Mouse (Mus musculus): Measurements from ENCODE around the gene Mylk2. TPM values are rescaled to one million over a fixed set of nuclear protein-coding genes. Genes with fewer than 3 reads are reported as not detected.

The Mylk2 gene
- polyA plus RNA-seq, 1 experiment from 2014 or later, result not detected

DNA sequence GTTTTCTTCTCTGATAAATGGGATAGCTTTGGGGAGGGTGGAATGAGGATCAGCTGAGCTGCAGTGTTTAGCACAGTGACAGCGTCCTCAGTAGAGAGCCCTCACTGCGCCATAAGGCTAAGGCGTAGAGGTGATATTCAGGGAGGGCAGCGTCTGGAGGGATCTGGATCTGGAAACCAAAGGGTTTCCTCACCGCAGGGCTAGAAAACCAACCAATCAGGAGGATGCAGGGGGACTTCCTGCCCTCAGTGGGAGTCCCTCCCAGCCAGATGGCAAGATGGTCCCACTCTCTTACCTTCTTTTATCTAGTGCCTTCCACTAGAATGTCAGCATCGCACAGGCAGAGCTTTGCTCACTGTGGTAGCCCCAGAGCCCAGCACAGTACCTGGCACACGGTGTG, 30.6 kb downstream of the Mylk2 start:
- Histone ChIP-seq H3K36me3 (ENCODE audit: control insufficient read depth, insufficient read depth, low read length) (no peaks in the 10 kb centered on the region), H3K9ac (ENCODE audit: low read depth, low read length) (no peak overlapping the region), H3K4me1 (replicated peaks; ENCODE audit: control insufficient read depth, insufficient read depth, low read length) (peaks cover 4% of the 10 kb centered on the region), H3K27ac (ENCODE audit: low read depth, low read length) (no peak overlapping the region), H3K4me2 (no peak overlapping the region), H3K27me3 (replicated peaks; ENCODE audit: control insufficient read depth, insufficient read depth, low read length) (peaks cover 58% of the 10 kb centered on the region), H3K4me3 (ENCODE audit: low read depth, low read length) (no peak overlapping the region), H3K9me3 (ENCODE audit: control insufficient read depth, low read length) (no peaks in the 10 kb centered on the region)
- DNase-seq (ENCODE audit: low spot score), result no peak
- 18% methylated on average over 7 of the region's 7 CpGs for WGBS
- no peak for ATAC-seq (replicated peaks; ENCODE audit: low FRiP score)

DNA sequence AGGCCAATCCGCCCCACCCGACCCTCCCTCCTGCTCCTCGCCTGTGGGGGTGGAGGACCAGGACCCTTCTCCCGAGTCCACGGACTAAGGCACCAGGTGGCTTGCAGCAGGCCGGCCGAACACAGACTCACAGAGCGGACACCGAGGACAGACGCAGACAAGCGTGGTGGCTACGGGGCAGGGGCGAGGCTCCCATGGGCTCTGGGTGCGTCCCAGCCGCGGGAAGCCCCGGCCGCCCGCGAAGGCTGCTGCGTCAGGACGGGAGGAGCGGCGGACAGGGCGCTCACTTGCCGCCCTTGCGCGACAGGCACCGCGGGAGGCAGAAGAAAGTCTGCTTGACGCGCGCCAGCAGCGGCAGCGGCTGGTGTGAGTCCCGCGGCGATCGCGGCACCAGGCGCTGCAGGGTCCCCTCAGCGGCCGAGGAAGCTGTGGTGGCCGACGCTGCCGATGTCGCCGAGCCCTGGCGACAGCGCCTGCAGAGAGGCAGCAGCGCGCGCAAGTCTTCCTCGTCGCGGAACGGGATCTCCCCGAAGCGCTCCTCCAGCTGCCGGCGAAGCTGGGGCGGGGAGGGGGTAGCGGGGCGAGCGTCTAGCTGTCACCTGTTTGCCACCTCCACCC, 31.9 kb downstream of the Mylk2 start:
- no peaks in the 10 kb centered on the region for H3K36me3 ChIP-seq (ENCODE audit: control insufficient read depth, insufficient read depth, low read length)
- no peak overlapping the region for H3K9ac ChIP-seq (ENCODE audit: low read depth, low read length)
- H3K4me2 ChIP-seq, result peak overlapping the region; percentile 68
- ATAC-seq (replicated peaks; ENCODE audit: low FRiP score) (no peak), DNase-seq (ENCODE audit: low spot score) (peak; percentile 34)
- whole genome bisulfite sequencing, result under 1% methylated on average over 64 of the region's 65 CpGs
- H3K4me3 ChIP-seq (ENCODE audit: low read depth, low read length), result peak overlapping the region; percentile 42
- H3K4me1 ChIP-seq (replicated peaks; ENCODE audit: control insufficient read depth, insufficient read depth, low read length), result peaks cover 4% of the 10 kb centered on the region
- H3K27me3 ChIP-seq (replicated peaks; ENCODE audit: control insufficient read depth, insufficient read depth, low read length), result peaks cover 69% of the 10 kb centered on the region
- H3K27ac ChIP-seq (ENCODE audit: low read depth, low read length), result no peak overlapping the region
- H3K9me3 ChIP-seq (ENCODE audit: control insufficient read depth, low read length), result no peaks in the 10 kb centered on the region

DNA sequence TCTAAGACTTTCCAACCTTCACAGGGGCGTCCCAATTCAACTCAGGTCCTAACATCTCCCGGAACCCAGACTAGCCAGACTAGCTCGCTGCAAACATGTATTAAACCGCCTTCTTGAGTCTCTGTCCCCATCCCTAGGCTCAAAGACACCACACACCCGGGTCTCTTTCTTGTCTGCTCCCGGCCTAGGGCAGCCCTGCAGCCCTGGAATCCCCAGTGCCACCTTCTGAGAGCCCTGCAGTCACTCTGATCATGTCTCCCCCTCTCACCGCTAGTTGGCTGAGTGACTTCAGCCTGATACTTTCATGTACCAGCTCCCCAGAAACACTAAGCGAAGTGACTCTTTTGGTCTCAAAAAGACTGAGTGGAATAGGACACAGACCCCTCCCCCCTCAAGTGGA, 32.4 kb downstream of the Mylk2 start:
- Histone ChIP-seq H3K9ac (ENCODE audit: low read depth, low read length) (no peak overlapping the region), H3K27ac (ENCODE audit: low read depth, low read length) (no peak overlapping the region), H3K4me2 (peak overlapping the region; percentile 68), H3K4me1 (replicated peaks; ENCODE audit: control insufficient read depth, insufficient read depth, low read length) (peaks cover 4% of the 10 kb centered on the region), H3K36me3 (ENCODE audit: control insufficient read depth, insufficient read depth, low read length) (no peaks in the 10 kb centered on the region), H3K4me3 (ENCODE audit: low read depth, low read length) (peak overlapping the region; percentile 42), H3K9me3 (ENCODE audit: control insufficient read depth, low read length) (no peaks in the 10 kb centered on the region), H3K27me3 (replicated peaks; ENCODE audit: control insufficient read depth, insufficient read depth, low read length) (peaks cover 73% of the 10 kb centered on the region)
- 12% methylated on average over 8 of the region's 8 CpGs for WGBS
- no peak for ATAC-seq (replicated peaks; ENCODE audit: low FRiP score)
- no peak for DNase-seq (ENCODE audit: low spot score)

DNA sequence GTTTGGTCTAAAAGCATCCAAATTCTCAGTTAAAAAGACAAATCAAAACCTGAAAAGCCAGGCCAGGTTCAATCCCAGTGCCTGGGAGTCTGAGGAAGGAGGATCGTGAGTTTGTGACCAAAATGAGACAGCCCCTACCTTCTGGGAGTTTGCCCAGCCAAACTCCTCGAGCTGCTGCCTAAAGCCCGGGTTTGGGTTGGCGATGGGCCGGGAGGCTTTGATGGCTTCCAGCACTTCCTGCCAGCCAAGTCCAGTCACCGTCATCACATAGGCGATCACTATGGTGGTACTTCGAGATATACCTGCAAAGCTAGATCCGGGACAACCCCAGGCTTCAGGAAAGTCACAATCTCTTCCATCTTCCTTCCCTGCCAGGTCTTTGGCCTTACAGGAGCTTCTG, 32.9 kb downstream of the Mylk2 start:
- Histone ChIP-seq H3K9ac (ENCODE audit: low read depth, low read length) (no peak overlapping the region), H3K4me2 (no peak overlapping the region), H3K4me1 (replicated peaks; ENCODE audit: control insufficient read depth, insufficient read depth, low read length) (peaks cover 4% of the 10 kb centered on the region), H3K27ac (ENCODE audit: low read depth, low read length) (no peak overlapping the region), H3K27me3 (replicated peaks; ENCODE audit: control insufficient read depth, insufficient read depth, low read length) (peaks cover 76% of the 10 kb centered on the region), H3K9me3 (ENCODE audit: control insufficient read depth, low read length) (no peaks in the 10 kb centered on the region), H3K4me3 (ENCODE audit: low read depth, low read length) (no peak overlapping the region), H3K36me3 (ENCODE audit: control insufficient read depth, insufficient read depth, low read length) (no peaks in the 10 kb centered on the region)
- ATAC-seq (replicated peaks; ENCODE audit: low FRiP score) (no peak), DNase-seq (ENCODE audit: low spot score) (no peak)
- WGBS, result 53% methylated on average over 9 of the region's 9 CpGs

DNA sequence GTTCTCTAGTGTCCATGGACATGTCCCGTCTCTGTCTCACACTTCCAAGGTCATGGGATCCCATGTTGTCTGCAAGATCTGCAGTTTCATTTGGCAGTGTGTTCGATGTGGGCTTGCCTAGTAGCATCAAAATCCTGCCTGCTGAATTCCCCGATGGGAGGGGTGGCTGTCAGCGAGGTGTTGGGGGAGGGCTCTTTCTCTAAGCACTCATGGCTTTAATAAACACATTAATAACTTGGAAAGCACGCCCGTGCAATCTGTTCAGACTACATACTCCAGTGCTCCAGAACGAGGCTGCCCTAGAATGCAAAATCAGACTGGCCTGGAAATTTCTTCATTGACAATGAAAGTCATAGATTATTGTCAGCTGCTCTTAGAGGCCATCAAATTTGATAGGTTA, 35.9 kb downstream of the Mylk2 start:
- no peak overlapping the region for H3K9ac ChIP-seq (ENCODE audit: low read depth, low read length)
- H3K27me3 ChIP-seq (replicated peaks; ENCODE audit: control insufficient read depth, insufficient read depth, low read length), result peaks cover 88% of the 10 kb centered on the region
- no peak overlapping the region for H3K4me3 ChIP-seq (ENCODE audit: low read depth, low read length)
- H3K4me1 ChIP-seq (replicated peaks; ENCODE audit: control insufficient read depth, insufficient read depth, low read length), result peaks cover 4% of the 10 kb centered on the region
- no peak overlapping the region for H3K4me2 ChIP-seq
- no peak for ATAC-seq (replicated peaks; ENCODE audit: low FRiP score)
- H3K36me3 ChIP-seq (ENCODE audit: control insufficient read depth, insufficient read depth, low read length), result no peaks in the 10 kb centered on the region
- no peaks in the 10 kb centered on the region for H3K9me3 ChIP-seq (ENCODE audit: control insufficient read depth, low read length)
- 59% methylated on average over 7 of the region's 7 CpGs for WGBS
- no peak for DNase-seq (ENCODE audit: low spot score)
- no peak overlapping the region for H3K27ac ChIP-seq (ENCODE audit: low read depth, low read length)

DNA sequence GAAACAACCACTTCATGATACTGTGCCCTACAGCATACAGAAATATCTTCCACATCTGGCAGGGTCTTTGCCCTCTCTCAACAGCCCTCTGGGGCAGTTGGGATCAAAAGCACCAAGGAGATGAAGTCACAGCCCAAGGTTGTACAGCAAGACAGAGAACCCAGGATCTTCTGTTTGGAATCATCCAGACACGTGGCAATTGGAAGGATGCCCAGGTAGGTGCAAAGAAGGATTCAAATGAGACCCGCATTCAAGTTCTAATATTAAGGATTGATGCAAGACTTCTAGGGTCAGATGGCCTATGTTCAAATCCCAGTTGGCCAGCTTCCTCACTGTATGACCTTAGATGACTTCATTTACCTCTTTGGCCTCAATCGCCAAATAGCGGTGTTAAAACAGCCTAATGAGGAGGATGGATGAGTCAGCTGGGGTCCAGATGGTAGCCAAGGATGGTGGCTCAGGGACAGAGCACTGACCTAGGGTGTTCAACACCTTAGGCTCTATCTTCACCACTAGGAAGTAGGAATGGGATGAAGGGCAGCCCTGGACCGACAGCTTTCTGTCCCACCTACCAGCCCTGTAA, 37.4 kb downstream of the Mylk2 start:
- no peak overlapping the region for H3K27ac ChIP-seq (ENCODE audit: low read depth, low read length)
- H3K4me3 ChIP-seq (ENCODE audit: low read depth, low read length), result no peak overlapping the region
- peaks cover 83% of the 10 kb centered on the region for H3K27me3 ChIP-seq (replicated peaks; ENCODE audit: control insufficient read depth, insufficient read depth, low read length)
- H3K4me1 ChIP-seq (replicated peaks; ENCODE audit: control insufficient read depth, insufficient read depth, low read length), result no peaks in the 10 kb centered on the region
- no peak for DNase-seq (ENCODE audit: low spot score)
- no peak overlapping the region for H3K9ac ChIP-seq (ENCODE audit: low read depth, low read length)
- ATAC-seq (replicated peaks; ENCODE audit: low FRiP score), result no peak
- H3K9me3 ChIP-seq (ENCODE audit: control insufficient read depth, low read length), result no peaks in the 10 kb centered on the region
- WGBS, result 74% methylated on average over 5 of the region's 5 CpGs
- H3K4me2 ChIP-seq, result no peak overlapping the region
- H3K36me3 ChIP-seq (ENCODE audit: control insufficient read depth, insufficient read depth, low read length), result no peaks in the 10 kb centered on the region

DNA sequence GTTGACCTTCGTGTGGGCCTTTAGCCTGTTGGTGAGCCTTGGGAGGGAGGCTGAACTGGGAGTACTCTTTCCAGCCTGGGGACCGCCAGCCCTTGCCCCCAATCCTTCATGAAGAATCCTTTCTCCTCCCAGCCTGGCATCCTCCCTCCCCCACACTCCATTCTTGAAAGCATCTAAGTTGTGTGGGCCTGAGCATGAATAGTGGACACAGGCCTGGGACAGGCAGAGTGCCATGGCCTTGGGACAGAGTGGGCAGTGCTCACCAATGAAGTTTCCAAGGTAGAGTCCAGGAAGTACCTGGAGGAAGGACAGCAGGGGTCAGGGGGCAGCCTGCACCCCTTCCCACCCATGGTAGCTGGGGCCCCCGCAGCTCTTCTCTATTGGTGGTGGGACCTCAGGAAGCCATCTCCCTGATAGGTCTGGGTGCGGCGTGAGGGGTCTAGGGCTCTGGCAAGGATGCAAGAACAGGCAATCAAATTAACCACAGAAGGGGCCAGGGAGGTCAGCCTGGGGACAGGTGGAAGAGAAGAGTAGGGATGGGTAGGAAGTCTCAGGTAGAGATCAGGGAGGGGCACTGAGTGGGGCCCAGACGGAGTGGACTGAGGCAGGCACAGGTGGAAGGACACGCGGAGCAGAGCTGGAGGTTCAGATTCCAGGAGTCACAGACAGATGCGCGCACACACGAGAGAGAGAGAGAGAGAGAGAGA, 39.4 kb downstream of the Mylk2 start:
- no peaks in the 10 kb centered on the region for H3K36me3 ChIP-seq (ENCODE audit: control insufficient read depth, insufficient read depth, low read length)
- DNase-seq (ENCODE audit: low spot score) (no peak), ATAC-seq (replicated peaks; ENCODE audit: low FRiP score) (no peak)
- H3K27me3 ChIP-seq (replicated peaks; ENCODE audit: control insufficient read depth, insufficient read depth, low read length), result peaks cover 77% of the 10 kb centered on the region
- no peak overlapping the region for H3K9ac ChIP-seq (ENCODE audit: low read depth, low read length)
- no peak overlapping the region; the same call in 1 of the 2 replicates for H3K4me2 ChIP-seq
- H3K4me1 ChIP-seq (replicated peaks; ENCODE audit: control insufficient read depth, insufficient read depth, low read length), result no peaks in the 10 kb centered on the region
- H3K4me3 ChIP-seq (ENCODE audit: low read depth, low read length), result no peak overlapping the region
- no peaks in the 10 kb centered on the region for H3K9me3 ChIP-seq (ENCODE audit: control insufficient read depth, low read length)
- H3K27ac ChIP-seq (ENCODE audit: low read depth, low read length), result no peak overlapping the region
- WGBS, result 30% methylated on average over 11 of the region's 11 CpGs

DNA sequence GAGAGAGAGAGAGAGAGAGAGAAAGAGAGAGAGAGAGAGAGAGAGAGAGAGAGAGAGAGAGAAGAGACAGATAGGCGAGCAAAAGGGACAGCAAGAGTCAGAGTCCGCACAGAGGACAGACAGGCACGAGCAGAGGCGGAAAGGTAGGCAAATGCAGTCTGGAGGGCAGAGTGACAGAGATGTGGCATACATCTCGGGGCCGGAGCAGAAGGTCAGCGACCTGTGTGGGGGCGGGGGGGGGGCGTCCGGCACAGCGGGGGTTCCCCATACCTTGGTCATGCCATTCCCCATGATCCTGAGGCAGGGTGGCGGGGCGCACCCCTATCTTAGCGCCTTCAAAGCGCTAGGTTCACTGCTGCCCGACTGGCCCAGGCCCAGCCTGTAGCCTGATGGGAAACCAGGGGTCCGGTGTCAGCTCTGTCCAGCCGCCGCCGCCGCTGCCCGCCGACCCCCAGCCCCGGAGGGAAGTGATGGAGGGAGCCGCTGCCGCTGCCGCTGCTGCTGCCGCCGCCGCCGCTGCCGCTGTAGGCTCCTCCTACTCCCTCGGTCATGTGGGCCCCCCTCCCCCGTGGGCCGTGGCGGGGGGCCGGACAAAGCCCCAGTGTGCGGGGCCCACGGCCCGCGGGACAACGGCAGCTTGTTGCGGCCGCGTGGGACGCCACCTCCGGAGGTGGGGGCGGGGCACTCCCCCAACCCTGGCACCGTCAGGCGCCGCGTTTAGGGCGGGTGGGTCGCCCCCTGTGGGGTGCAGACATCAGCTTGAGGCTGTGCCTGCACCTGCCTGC, 40.1 kb downstream of the Mylk2 start, which contains the start of gene Dusp15:
Gene Dusp15, minus strand, starts transcription at position 634 of the 785 bp plus-strand sequence.
- peaks cover 70% of the 10 kb centered on the region for H3K27me3 ChIP-seq (replicated peaks; ENCODE audit: control insufficient read depth, insufficient read depth, low read length)
- H3K9ac ChIP-seq (ENCODE audit: low read depth, low read length), result 0 out of 2 replicates have a peak within 1 kb of the TSS, but pooled peaks have one; percentile 34
- peak within 1 kb of the TSS; percentile 61 for H3K4me3 ChIP-seq (ENCODE audit: low read depth, low read length)
- WGBS, result 2% methylated on average over 51 of the region's 54 CpGs
- no peaks in the 10 kb centered on the region for H3K36me3 ChIP-seq (ENCODE audit: control insufficient read depth, insufficient read depth, low read length)
- H3K4me2 ChIP-seq, result peak within 1 kb of the TSS; percentile 80
- H3K4me1 ChIP-seq (replicated peaks; ENCODE audit: control insufficient read depth, insufficient read depth, low read length), result no peaks in the 10 kb centered on the region
- no peak within 1 kb of the TSS for H3K27ac ChIP-seq (ENCODE audit: low read depth, low read length)
- ATAC-seq (replicated peaks; ENCODE audit: low FRiP score) (no peak), DNase-seq (ENCODE audit: low spot score) (no peak)
- no peaks in the 10 kb centered on the region for H3K9me3 ChIP-seq (ENCODE audit: control insufficient read depth, low read length)

Measured in liver, embryonic 11.5 days (tissue).